8 mouse cellular contexts compared by ENCODE assay signal in genomic region chr2:121450093-121450492, GRCm38 (mm10). TPM values are rescaled to one million over a fixed set of nuclear protein-coding genes. Genes with fewer than 3 reads are reported as not detected.
DNase-seq lines count a peak whose midpoint lies in the region; ATAC-seq lines count a peak whose summit lies in the region.

No protein-coding gene starts in this region.

- H3K9me3 ChIP-seq in neural tube, embryonic 11.5 days (ENCODE audit: control insufficient read depth, low read length): no peaks in the 10 kb centered on the region
- no peaks in the 10 kb centered on the region for H3K9me3 ChIP-seq in embryonic facial prominence, embryonic 13.5 days
- no peaks in the 10 kb centered on the region for H3K9me3 ChIP-seq in hindbrain, embryonic 14.5 days (ENCODE audit: control insufficient read depth, low read length)
- no peaks in the 10 kb centered on the region for H3K9me3 ChIP-seq in lung, embryonic 15.5 days
- H3K9me3 ChIP-seq in stomach, embryonic 14.5 days (ENCODE audit: control insufficient read depth, low read depth, low read length): no peaks in the 10 kb centered on the region

- no peaks in the 10 kb centered on the region for H3K27me3 ChIP-seq in neural tube, embryonic 11.5 days (ENCODE audit: control insufficient read depth, insufficient read depth, low read length)
- no peaks in the 10 kb centered on the region for H3K27me3 ChIP-seq in embryonic facial prominence, embryonic 13.5 days
- no peaks in the 10 kb centered on the region for H3K27me3 ChIP-seq in hindbrain, embryonic 14.5 days (ENCODE audit: control insufficient read depth, insufficient read depth, low read length)
- no peaks in the 10 kb centered on the region for H3K27me3 ChIP-seq in lung, embryonic 15.5 days
- no peaks in the 10 kb centered on the region for H3K27me3 ChIP-seq in stomach, embryonic 14.5 days (ENCODE audit: control insufficient read depth, insufficient read depth, low read length)

- peak overlapping the region; percentile 74 for H3K4me2 ChIP-seq in neural tube, embryonic 11.5 days (ENCODE audit: low read depth)
- H3K4me2 ChIP-seq in embryonic facial prominence, embryonic 13.5 days: peak overlapping the region; percentile 87
- peak overlapping the region; percentile 95 for H3K4me2 ChIP-seq in hindbrain, embryonic 14.5 days (replicated peaks)
- H3K4me2 ChIP-seq in lung, embryonic 15.5 days: peak overlapping the region; percentile 60
- peak overlapping the region; percentile 91 for H3K4me2 ChIP-seq in stomach, embryonic 14.5 days (replicated peaks; ENCODE audit: low read depth, low read length)

- peak overlapping the region; percentile 95 for H3K9ac ChIP-seq in neural tube, embryonic 11.5 days (ENCODE audit: low read length)
- H3K9ac ChIP-seq in embryonic facial prominence, embryonic 13.5 days: peak overlapping the region; percentile 97
- peak overlapping the region; percentile 93 for H3K9ac ChIP-seq in hindbrain, embryonic 14.5 days
- peak overlapping the region; percentile 96 for H3K9ac ChIP-seq in lung, embryonic 15.5 days
- peak overlapping the region; percentile 96 for H3K9ac ChIP-seq in stomach, embryonic 14.5 days (replicated peaks; ENCODE audit: low read depth, low read length)

- ATAC-seq in neural tube, embryonic 11.5 days (ENCODE audit: insufficient read depth, low FRiP score, low TSS enrichment): no peak
- no peak for ATAC-seq in embryonic facial prominence, embryonic 13.5 days (ENCODE audit: insufficient number of reproducible peaks, insufficient read depth, low FRiP score, low TSS enrichment, low read depth)
- ATAC-seq in hindbrain, embryonic 14.5 days (ENCODE audit: low FRiP score): no peak
- no peak for ATAC-seq in lung, embryonic 15.5 days (ENCODE audit: borderline replicate concordance, extremely low read depth, low FRiP score, low TSS enrichment)
- no peak for ATAC-seq in stomach, embryonic 14.5 days (ENCODE audit: insufficient number of reproducible peaks, insufficient read depth, low FRiP score, low read depth)
- ATAC-seq in megakaryocyte progenitor cell, adult 5-6 weeks (replicated peaks; ENCODE audit: poor library complexity): no peak; the same call in 1 of the 2 replicates

- H3K4me3 ChIP-seq in neural tube, embryonic 11.5 days (ENCODE audit: low read depth, low read length): peak overlapping the region; percentile 99
- H3K4me3 ChIP-seq in embryonic facial prominence, embryonic 13.5 days: peak overlapping the region; percentile 97
- H3K4me3 ChIP-seq in hindbrain, embryonic 14.5 days (replicated peaks; ENCODE audit: low read length): peak overlapping the region; percentile 95
- H3K4me3 ChIP-seq in lung, embryonic 15.5 days: peak overlapping the region; percentile 96
- peak overlapping the region; percentile 92 for H3K4me3 ChIP-seq in stomach, embryonic 14.5 days (ENCODE audit: low read depth, low read length)

- 3% methylated on average over 7 of the region's 7 CpGs for WGBS in neural tube, embryonic 11.5 days
- WGBS in embryonic facial prominence, embryonic 13.5 days: under 1% methylated on average over 7 of the region's 7 CpGs
- 4% methylated on average over 7 of the region's 7 CpGs for WGBS in hindbrain, embryonic 14.5 days
- WGBS in lung, embryonic 15.5 days: 1% methylated on average over 7 of the region's 7 CpGs
- under 1% methylated on average over 7 of the region's 7 CpGs for WGBS in stomach, embryonic 14.5 days

- 0 out of 2 replicates have a peak, but pooled peaks cover 7% of the 10 kb centered on the region for H3K36me3 ChIP-seq in neural tube, embryonic 11.5 days (ENCODE audit: control insufficient read depth, insufficient read depth, low read length)
- H3K36me3 ChIP-seq in embryonic facial prominence, embryonic 13.5 days: peaks cover 34% of the 10 kb centered on the region
- peaks cover 11% of the 10 kb centered on the region for H3K36me3 ChIP-seq in hindbrain, embryonic 14.5 days (replicated peaks; ENCODE audit: control insufficient read depth, insufficient read depth)
- peaks cover 21% of the 10 kb centered on the region for H3K36me3 ChIP-seq in lung, embryonic 15.5 days
- H3K36me3 ChIP-seq in stomach, embryonic 14.5 days (ENCODE audit: control insufficient read depth, insufficient read depth, low read length): peaks cover 19% of the 10 kb centered on the region

- H3K27ac ChIP-seq in neural tube, embryonic 11.5 days (ENCODE audit: low read depth, low read length): peak overlapping the region; percentile 90
- H3K27ac ChIP-seq in embryonic facial prominence, embryonic 13.5 days: peak overlapping the region; percentile 97
- peak overlapping the region; percentile 93 for H3K27ac ChIP-seq in hindbrain, embryonic 14.5 days
- peak overlapping the region; percentile 94 for H3K27ac ChIP-seq in lung, embryonic 15.5 days
- peak overlapping the region; percentile 96; the same call in 1 of the 2 replicates for H3K27ac ChIP-seq in stomach, embryonic 14.5 days (ENCODE audit: low read length)

- peak; percentile 16 for DNase-seq in neural tube, embryonic 11.5 days (ENCODE audit: low spot score)
- DNase-seq in neural tube, embryonic 10.5 days (ENCODE audit: extremely low spot score, low spot score): no peak
- DNase-seq in hindbrain, embryonic 14.5 days (ENCODE audit: low spot score): no peak
- DNase-seq in layer of hippocampus, adult 9-10 months (ENCODE audit: low spot score): no peak

- peaks cover 2% of the 10 kb centered on the region; the same call in 1 of the 2 replicates for H3K4me1 ChIP-seq in neural tube, embryonic 11.5 days (ENCODE audit: control insufficient read depth, insufficient read depth, low read length)
- peaks cover 27% of the 10 kb centered on the region for H3K4me1 ChIP-seq in embryonic facial prominence, embryonic 13.5 days
- H3K4me1 ChIP-seq in hindbrain, embryonic 14.5 days (replicated peaks; ENCODE audit: control insufficient read depth, insufficient read depth, low read length): peaks cover 15% of the 10 kb centered on the region
- peaks cover 24% of the 10 kb centered on the region for H3K4me1 ChIP-seq in lung, embryonic 15.5 days
- H3K4me1 ChIP-seq in stomach, embryonic 14.5 days (ENCODE audit: control insufficient read depth, insufficient read depth, low read length): peaks cover 17% of the 10 kb centered on the region; the same call in 1 of the 2 replicates

RNA-seq across cellular contexts. Expression of gene Serf2, which starts 1.1 kb away (rescaled TPM):
- 453 and 468 TPM in 2 replicates for polyA plus RNA-seq in neural tube, embryonic 11.5 days (2014; fragmentation: Nextera tagmentation; extraction: Ambion mirVana)
- polyA plus RNA-seq in embryonic facial prominence, embryonic 13.5 days (2015; fragmentation: Nextera tagmentation; extraction: Ambion mirVana): 552 and 638 TPM in 2 replicates
- polyA plus RNA-seq in hindbrain, embryonic 14.5 days (2014; fragmentation: Nextera tagmentation; extraction: Ambion mirVana): 315 and 365 TPM in 2 replicates
- 430 and 452 TPM in 2 replicates for polyA plus RNA-seq in lung, embryonic 15.5 days (2015; fragmentation: Nextera tagmentation; extraction: Ambion mirVana)
- 552 and 574 TPM in 2 replicates for polyA plus RNA-seq in stomach, embryonic 14.5 days (2014; fragmentation: Nextera tagmentation; extraction: Ambion mirVana)
- total RNA-seq in megakaryocyte progenitor cell, adult 5-6 weeks (2015): 273 and 317 TPM in 2 replicates
- total RNA-seq in megakaryocyte progenitor cell, adult 5-6 weeks (2017): 230 and 255 TPM in 2 replicates

RNA-seq across cellular contexts. Expression of gene Hypk, which starts 3.0 kb away (rescaled TPM):
- polyA plus RNA-seq in neural tube, embryonic 11.5 days (2014; fragmentation: Nextera tagmentation; extraction: Ambion mirVana): 105 and 116 TPM in 2 replicates
- 129 and 139 TPM in 2 replicates for polyA plus RNA-seq in embryonic facial prominence, embryonic 13.5 days (2015; fragmentation: Nextera tagmentation; extraction: Ambion mirVana)
- 71.9 and 90.2 TPM in 2 replicates for polyA plus RNA-seq in hindbrain, embryonic 14.5 days (2014; fragmentation: Nextera tagmentation; extraction: Ambion mirVana)
- 97.0 and 99.5 TPM in 2 replicates for polyA plus RNA-seq in lung, embryonic 15.5 days (2015; fragmentation: Nextera tagmentation; extraction: Ambion mirVana)
- 89.7 and 90.8 TPM in 2 replicates for polyA plus RNA-seq in stomach, embryonic 14.5 days (2014; fragmentation: Nextera tagmentation; extraction: Ambion mirVana)
- total RNA-seq in megakaryocyte progenitor cell, adult 5-6 weeks (2015): 102 and 117 TPM in 2 replicates
- total RNA-seq in megakaryocyte progenitor cell, adult 5-6 weeks (2017): 106 and 130 TPM in 2 replicates

RNA-seq across cellular contexts. Expression of gene Ell3, which starts 6.0 kb away (rescaled TPM):
- polyA plus RNA-seq in neural tube, embryonic 11.5 days (2014; fragmentation: Nextera tagmentation; extraction: Ambion mirVana): 2.7 and 3.1 TPM in 2 replicates
- polyA plus RNA-seq in embryonic facial prominence, embryonic 13.5 days (2015; fragmentation: Nextera tagmentation; extraction: Ambion mirVana): 12.2 and 22.4 TPM in 2 replicates
- polyA plus RNA-seq in hindbrain, embryonic 14.5 days (2014; fragmentation: Nextera tagmentation; extraction: Ambion mirVana): 1.5 and 2.6 TPM in 2 replicates
- polyA plus RNA-seq in lung, embryonic 15.5 days (2015; fragmentation: Nextera tagmentation; extraction: Ambion mirVana): 10.0 and 10.1 TPM in 2 replicates
- polyA plus RNA-seq in stomach, embryonic 14.5 days (2014; fragmentation: Nextera tagmentation; extraction: Ambion mirVana): 13.7 and 14.1 TPM in 2 replicates
- total RNA-seq in megakaryocyte progenitor cell, adult 5-6 weeks (2015): 0.39 and 0.42 TPM in 2 replicates
- total RNA-seq in megakaryocyte progenitor cell, adult 5-6 weeks (2017): not detected in 2 replicates

RNA-seq across cellular contexts. Expression of gene Serinc4, which starts 6.5 kb away (rescaled TPM):
- polyA plus RNA-seq in neural tube, embryonic 11.5 days (2014; fragmentation: Nextera tagmentation; extraction: Ambion mirVana): 0.23 and 0.72 TPM in 2 replicates
- 0.55 and 0.65 TPM in 2 replicates for polyA plus RNA-seq in embryonic facial prominence, embryonic 13.5 days (2015; fragmentation: Nextera tagmentation; extraction: Ambion mirVana)
- 0.68 and 0.96 TPM in 2 replicates for polyA plus RNA-seq in hindbrain, embryonic 14.5 days (2014; fragmentation: Nextera tagmentation; extraction: Ambion mirVana)
- 0.07 and 0.20 TPM in 2 replicates for polyA plus RNA-seq in lung, embryonic 15.5 days (2015; fragmentation: Nextera tagmentation; extraction: Ambion mirVana)
- polyA plus RNA-seq in stomach, embryonic 14.5 days (2014; fragmentation: Nextera tagmentation; extraction: Ambion mirVana): 0.21 and 0.69 TPM in 2 replicates
- not detected in 2 replicates for total RNA-seq in megakaryocyte progenitor cell, adult 5-6 weeks (2015)
- 0.74 and 1.5 TPM in 2 replicates for total RNA-seq in megakaryocyte progenitor cell, adult 5-6 weeks (2017)

RNA-seq across cellular contexts. Expression of gene Mfap1b, which starts 23.8 kb away (rescaled TPM):
- polyA plus RNA-seq in neural tube, embryonic 11.5 days (2014; fragmentation: Nextera tagmentation; extraction: Ambion mirVana): 71.8 and 73.2 TPM in 2 replicates
- polyA plus RNA-seq in embryonic facial prominence, embryonic 13.5 days (2015; fragmentation: Nextera tagmentation; extraction: Ambion mirVana): 63.3 and 64.2 TPM in 2 replicates
- polyA plus RNA-seq in hindbrain, embryonic 14.5 days (2014; fragmentation: Nextera tagmentation; extraction: Ambion mirVana): 65.0 and 69.0 TPM in 2 replicates
- polyA plus RNA-seq in lung, embryonic 15.5 days (2015; fragmentation: Nextera tagmentation; extraction: Ambion mirVana): 45.7 and 51.1 TPM in 2 replicates
- 52.8 and 53.8 TPM in 2 replicates for polyA plus RNA-seq in stomach, embryonic 14.5 days (2014; fragmentation: Nextera tagmentation; extraction: Ambion mirVana)
- total RNA-seq in megakaryocyte progenitor cell, adult 5-6 weeks (2015): 34.8 and 37.2 TPM in 2 replicates
- total RNA-seq in megakaryocyte progenitor cell, adult 5-6 weeks (2017): 39.6 and 51.1 TPM in 2 replicates
